Mouse (Mus musculus): Measurements from ENCODE around the gene Tmem107.
A peak's percentile ranks its signal among the peaks of the same experiment; 100 is the strongest.

- TF ChIP-seq CTCF (IDR thresholded peaks at IDR 0.05; ENCODE audit: low read depth) (no peak), EP300 (IDR thresholded peaks at IDR 0.05; ENCODE audit: low read depth) (peak; percentile 24; the same call in 1 of the 2 replicates)
These were observed 7.0 kb upstream of the Tmem107 start for GRCm38 (mm10) chr11:69063413-69064201.

Measured in liver, embryonic 14.5 days (tissue).